Mouse (Mus musculus) cerebellum, adult 2 months (tissue): ENCODE measurements around the gene Hist1h2ae. TPM values are rescaled to one million over a fixed set of nuclear protein-coding genes. Genes with fewer than 3 reads are reported as not detected.
"Not testable (repeated sequence)": the region's sequence is repeated elsewhere in the genome, so short reads cannot be mapped to it uniquely, and the experiment has no call there.

Source experiments
- DNase-seq, 2 experiments: peaks; one replicate each; pipeline ENCODE4 v3.0.0; 2021
- H3K27ac ChIP-seq: fragments of 200-500 bp; 2 replicates; pipeline ENCODE4 v1.5.1; 2012; ENCODE audit warnings: low read length, control low read depth, inconsistent platforms; ENCODE audit not compliant: insufficient read depth
- H3K27me3 ChIP-seq: fragments of 200-500 bp; 2 replicates; pipeline ENCODE4 v1.6.1; 2012; ENCODE audit warnings: inconsistent platforms, mild to moderate bottlenecking, low read length, moderate library complexity; ENCODE audit not compliant: control insufficient read depth, insufficient read depth
- H3K4me1 ChIP-seq: fragments of 200-500 bp; 2 replicates; pipeline ENCODE4 v1.6.1; 2011; ENCODE audit warnings: low read length; ENCODE audit not compliant: control insufficient read depth, insufficient read depth
- H3K4me3 ChIP-seq: fragments of 200-500 bp; replicated peaks from 2 replicates; pipeline ENCODE3; 2011; ENCODE audit warnings: mild to moderate bottlenecking, low read depth, low read length, control low read depth; ENCODE audit not compliant: insufficient read depth
- CTCF ChIP-seq: fragments of 200-500 bp; IDR thresholded peaks from 2 replicates; pipeline ENCODE4 v1.5.1; 2011; ENCODE audit warnings: low read depth, mild to moderate bottlenecking, control low read depth, low read length, moderate library complexity, borderline replicate concordance; ENCODE audit not compliant: insufficient read depth
- POLR2A ChIP-seq: fragments of 200-500 bp; IDR thresholded peaks from 2 replicates; pipeline ENCODE4 v1.6.1; 2011; ENCODE audit warnings: low read length, control low read depth, borderline replicate concordance; ENCODE audit not compliant: insufficient read depth
- WGBS: fragments of 180-500 bp; shearing (Covaris S2); methylation state at CpG from one replicate; pipeline ENCODE4 v1.1.7; 2018; 5-methylcytosine and 5-hydroxymethylcytosine counted together
- polyA plus RNA-seq: library from polyadenylated mRNA; depleted of rRNA; stranded (reverse); fragments of >200 nt; gene quantifications from 2 replicates; pipeline ENCODE4 v1.2.3, GENCODE M21; 2012

The Hist1h2ae gene
- polyA plus RNA-seq, 1 experiment, result 0.33 TPM

GRCm38 (mm10) chr13:23538249-23538648, 32.8 kb downstream of the Hist1h2ae start:
- H3K4me1 ChIP-seq, result peaks cover 4% of the 10 kb centered on the region; the same call in 1 of the 2 replicates
- TF ChIP-seq CTCF (no peak), POLR2A (no peak)
- H3K4me3 ChIP-seq, result no peak overlapping the region
- no peak for DNase-seq
- H3K27me3 ChIP-seq, result no peaks in the 10 kb centered on the region
- no peak overlapping the region for H3K27ac ChIP-seq
- 58% methylated on average over 5 of the region's 5 CpGs for WGBS

- no peak overlapping the region for H3K4me3 ChIP-seq
- TF ChIP-seq CTCF, result no peak
- no peak for TF ChIP-seq POLR2A
- 81% methylated on average over 3 of the region's 3 CpGs for whole genome bisulfite sequencing
- DNase-seq, result no peak
- H3K4me1 ChIP-seq, result peaks cover 4% of the 10 kb centered on the region; the same call in 1 of the 2 replicates
- no peaks in the 10 kb centered on the region for H3K27me3 ChIP-seq
- H3K27ac ChIP-seq, result no peak overlapping the region
Observed at GRCm38 (mm10) chr13:23537006-23537710, 33.9 kb downstream of the Hist1h2ae start.

GRCm38 (mm10) chr13:23536076-23536822, 34.8 kb downstream of the Hist1h2ae start:
- peaks cover 4% of the 10 kb centered on the region; the same call in 1 of the 2 replicates for H3K4me1 ChIP-seq
- no peak overlapping the region for H3K27ac ChIP-seq
- H3K4me3 ChIP-seq, result no peak overlapping the region
- no peak for DNase-seq
- H3K27me3 ChIP-seq, result no peaks in the 10 kb centered on the region
- 10% methylated on average over 7 of the region's 7 CpGs for WGBS
- TF ChIP-seq POLR2A (no peak), CTCF (no peak)

- H3K4me3 ChIP-seq, result peak within 1 kb of the TSS; percentile 31
- H3K27me3 ChIP-seq, H3K4me1 ChIP-seq, H3K27ac ChIP-seq: not testable (repeated sequence)
- WGBS, result under 1% methylated on average over 55 of the region's 62 CpGs
- peak; percentile 81 to 87 for DNase-seq
Observed at GRCm38 (mm10) chr13:23535137-23536075, 35.6 kb downstream of the Hist1h2ae start, which contains the start of gene Hist1h3g. TSS of gene Hist1h3g (plus strand) at chr13:23535422.

GRCm38 (mm10) chr13:23534368-23535131, 36.5 kb downstream of the Hist1h2ae start:
- DNase-seq, result no peak
- Histone ChIP-seq H3K4me3 (peak overlapping the region; percentile 31), H3K4me1 (peaks cover 4% of the 10 kb centered on the region; the same call in 1 of the 2 replicates), H3K27ac (no peak overlapping the region), H3K27me3 (no peaks in the 10 kb centered on the region)
- WGBS, result under 1% methylated on average over 15 of the region's 15 CpGs
- TF ChIP-seq POLR2A (no peak), CTCF (no peak)

- WGBS, result under 1% methylated on average over 22 of the region's 53 CpGs
- DNase-seq, result peak; percentile 64 to 83
- H3K4me3 ChIP-seq, result peak within 1 kb of the TSS; percentile 70
- H3K27me3 ChIP-seq, H3K27ac ChIP-seq, H3K4me1 ChIP-seq: not testable (repeated sequence)
Observed at GRCm38 (mm10) chr13:23533560-23534367, 37.3 kb downstream of the Hist1h2ae start, which contains the start of gene Hist1h2af. TSS of gene Hist1h2af (plus strand) at chr13:23533906.
